Mouse (Mus musculus): ENCODE results near the gene Plcl2.

DNA sequence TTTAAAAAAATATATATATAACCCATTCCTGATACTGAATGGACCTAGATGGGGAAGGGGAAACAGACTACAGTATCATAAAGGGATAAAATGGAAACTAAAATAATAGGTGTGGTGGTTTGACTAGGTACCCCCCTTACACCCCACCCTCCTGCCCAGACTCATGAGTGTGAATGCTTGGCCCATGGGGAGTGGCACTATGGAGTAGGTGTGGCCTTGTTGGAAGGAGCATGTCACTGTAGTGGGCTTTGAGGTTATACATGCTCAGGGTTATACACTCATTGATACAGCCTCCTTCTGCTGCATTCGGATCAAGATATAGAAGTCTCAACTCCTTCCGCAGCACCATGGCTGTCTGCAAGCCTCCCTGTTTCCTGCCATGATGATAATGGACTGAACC lies 219.8 kb downstream of the Plcl2 start:
- TF ChIP-seq CTCF (IDR thresholded peaks at IDR 0.05) (no peak), EP300 (IDR thresholded peaks at IDR 0.05) (no peak)
